ENCODE assay signal across 20 mouse cellular contexts in the genomic region with DNA sequence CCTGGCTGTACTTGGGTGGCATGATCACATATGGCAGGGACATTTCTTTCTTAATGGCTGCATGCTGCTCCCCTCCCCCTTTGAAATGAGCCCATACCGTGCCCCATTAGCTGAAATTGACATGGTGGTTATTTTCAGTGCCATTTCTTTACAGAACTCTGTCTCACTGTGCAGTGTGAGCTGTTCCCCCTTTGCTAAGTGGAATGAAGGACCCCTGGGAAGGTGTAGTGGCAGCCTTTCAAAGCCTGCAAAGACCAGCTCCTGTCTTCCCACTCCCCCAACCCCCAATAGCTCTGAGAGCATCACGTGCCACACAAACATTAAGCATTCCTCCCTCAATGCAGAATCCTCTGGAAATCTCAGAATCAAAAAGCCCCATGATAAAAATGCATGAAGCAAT. TPM values are rescaled to one million over a fixed set of nuclear protein-coding genes. Genes with fewer than 3 reads are reported as not detected.
"Had no signal": no experiment of that assay in that cellular context is flagged by ENCODE, and none has a peak within 500 bp of the region (broad histone marks: within the 10 kb centered on the region; RNA-seq: fewer than 3 reads in every experiment).

No protein-coding gene starts in this region.

- H3K36me3 ChIP-seq: limb, embryonic 12.5 days; limb, embryonic 15.5 days; neural tube, embryonic 13.5 days; stomach, embryonic 15.5 days had no signal

- H3K4me1 ChIP-seq: limb, embryonic 15.5 days; neural tube, embryonic 13.5 days; stomach, embryonic 15.5 days had no signal

- H3K9me3 ChIP-seq: limb, embryonic 12.5 days; limb, embryonic 15.5 days; stomach, embryonic 15.5 days had no signal

- H3K9ac ChIP-seq: limb, embryonic 12.5 days; limb, embryonic 15.5 days; liver, embryonic 14.5 days; liver, postnatal 0 days; lung, embryonic 14.5 days; neural tube, embryonic 13.5 days; stomach, embryonic 15.5 days had no signal

- DNase-seq: kidney, adult 11 months; kidney, adult 8-10 months; kidney, postnatal 14 days; kidney, postnatal 4 days; left cerebral cortex, postnatal 4 days; liver, postnatal 0 days; lung, embryonic 14.5 days; right cerebral cortex, postnatal 25 days; spleen, adult 18-20 months; thymus, postnatal 25 days had no signal

- H3K27me3 ChIP-seq: limb, embryonic 12.5 days; limb, embryonic 15.5 days; neural tube, embryonic 13.5 days; stomach, embryonic 15.5 days had no signal

- ATAC-seq: liver, postnatal 0 days; lung, postnatal 0 days had no signal

- H3K27ac ChIP-seq: limb, embryonic 12.5 days; limb, embryonic 15.5 days; liver, embryonic 14.5 days; macrophage; neural tube, embryonic 13.5 days; stomach, embryonic 15.5 days had no signal

- H3K4me3 ChIP-seq: limb, embryonic 12.5 days; limb, embryonic 15.5 days; neural tube, embryonic 13.5 days; stomach, embryonic 15.5 days had no signal

- H3K4me2 ChIP-seq: limb, embryonic 12.5 days; limb, embryonic 15.5 days; liver, embryonic 11.5 days; lung, embryonic 14.5 days; neural tube, embryonic 13.5 days; stomach, embryonic 15.5 days had no signal

RNA-seq across cellular contexts. Expression of a gene that starts 50.7 kb away (rescaled TPM):
- total RNA-seq: megakaryocyte, adult 5-6 weeks had no signal
- polyA plus RNA-seq: liver, embryonic 14.5 days; liver, postnatal 0 days; lung, postnatal 0 days; macrophage; thymus, postnatal 0 days had no signal
